Mouse (Mus musculus) skeletal muscle tissue, adult 2 months (tissue): ENCODE results near the gene Ankrd44.

ENCODE experiments used
- DNase-seq: peaks from one replicate; pipeline ENCODE4 v3.0.0-alpha.2; 2012; ENCODE audit warnings: low read depth, low spot score

The Ankrd44 gene

DNA sequence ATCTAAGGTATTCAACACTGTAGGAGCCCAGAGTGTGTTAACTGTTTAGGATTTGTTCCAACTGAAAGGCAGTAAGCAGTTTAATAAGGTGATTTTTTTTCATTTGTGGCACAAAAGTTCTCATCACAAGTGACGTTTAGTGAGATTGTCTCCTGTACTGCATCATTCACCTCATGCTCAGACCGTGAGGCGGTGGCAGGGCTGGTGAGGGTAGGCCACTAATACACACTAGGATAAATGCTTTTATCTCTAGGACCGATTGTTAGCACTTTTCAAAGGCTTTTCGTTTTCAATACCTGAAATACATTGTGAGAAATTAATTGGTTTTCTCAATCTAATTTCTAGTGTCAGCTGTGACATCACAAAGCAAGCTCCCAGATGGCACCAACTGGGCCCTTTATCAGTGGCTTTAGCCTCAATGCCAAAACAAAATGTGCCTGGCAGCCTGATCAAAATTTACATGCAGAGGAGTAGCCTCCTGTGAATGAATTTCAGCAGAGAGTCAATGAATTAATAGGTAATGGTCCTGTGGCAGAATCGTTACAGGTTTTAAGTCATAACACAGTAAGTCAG is 286.6 kb downstream of the Ankrd44 start:
- DNase-seq = no peak

DNA sequence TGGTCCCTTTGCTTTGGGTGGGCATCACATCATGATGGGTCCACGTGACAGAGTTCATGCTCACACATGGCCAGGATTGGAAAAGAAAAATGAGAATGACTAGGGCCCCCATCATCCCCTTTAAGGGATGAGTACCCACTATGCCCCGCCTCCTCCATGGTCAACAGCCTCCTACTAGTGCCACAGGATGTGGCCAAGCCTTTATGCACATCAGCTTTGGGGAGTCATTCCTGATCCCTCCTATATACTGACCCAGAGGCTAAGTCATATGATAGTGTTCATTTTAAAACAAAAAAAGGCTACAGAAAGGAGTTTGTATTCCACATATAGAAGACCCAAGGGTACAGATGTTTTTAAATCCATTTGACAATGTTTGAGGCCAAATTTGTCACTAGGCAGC is 287.1 kb downstream of the Ankrd44 start:
- DNase-seq = no peak

DNA sequence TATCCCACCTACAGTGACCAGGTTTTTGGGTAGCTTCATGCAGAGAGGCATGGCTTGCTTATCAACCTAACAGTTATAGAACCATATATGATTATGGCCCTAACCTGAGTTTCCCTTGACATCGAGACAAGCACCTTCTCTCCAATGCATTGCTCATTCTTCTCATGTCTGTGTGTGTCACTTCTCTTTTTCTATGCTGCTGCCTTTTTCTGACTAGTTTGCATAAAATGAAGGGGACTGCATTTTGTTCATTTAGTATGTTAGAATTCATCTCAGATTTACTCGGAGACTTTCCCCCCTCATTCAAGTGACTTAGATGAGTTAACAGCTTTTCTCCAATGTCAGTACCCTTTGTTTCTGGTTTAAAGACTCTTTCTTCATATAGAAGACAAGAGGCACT is 288.8 kb downstream of the Ankrd44 start:
- no peak for DNase-seq

DNA sequence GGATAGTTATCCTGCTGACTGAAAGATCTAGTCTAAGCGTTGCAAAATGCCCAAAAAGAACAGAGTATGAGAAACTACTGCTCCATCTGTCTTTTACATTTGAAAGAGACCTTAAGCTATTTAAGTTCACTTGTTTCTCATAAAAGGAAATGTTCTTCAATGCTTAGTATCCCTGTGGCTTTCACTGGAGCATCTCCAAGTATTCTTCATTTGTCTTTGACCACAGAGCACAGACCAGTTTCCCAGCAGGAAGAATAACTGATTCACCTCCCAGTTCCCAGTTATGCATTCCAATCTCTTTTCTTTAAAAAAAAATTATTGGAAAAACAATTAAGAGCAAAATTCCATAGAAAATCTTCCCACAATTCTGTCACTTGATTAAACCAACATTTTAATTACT is 297.1 kb downstream of the Ankrd44 start:
- peak; percentile 7 for DNase-seq

DNA sequence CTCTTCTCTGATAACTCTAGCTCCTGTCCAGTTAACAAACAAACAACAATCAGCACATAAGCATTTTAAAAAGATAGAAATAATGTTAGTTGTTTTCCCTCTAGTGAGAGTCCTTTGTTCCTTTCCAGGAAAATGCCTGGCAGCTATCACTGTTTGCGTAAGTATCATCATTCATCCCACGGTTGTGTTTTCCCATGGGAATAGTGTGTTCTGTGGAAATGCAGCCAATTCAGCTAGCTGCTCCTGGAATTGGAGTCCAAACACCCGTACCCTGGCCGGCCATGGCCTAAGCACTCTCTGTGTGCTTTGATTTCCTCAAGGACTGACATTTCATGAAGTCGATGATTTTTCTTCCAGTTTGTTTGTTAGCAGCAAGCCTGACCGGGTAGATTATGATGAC is 311.2 kb downstream of the Ankrd44 start:
- DNase-seq = peak; percentile 71

DNA sequence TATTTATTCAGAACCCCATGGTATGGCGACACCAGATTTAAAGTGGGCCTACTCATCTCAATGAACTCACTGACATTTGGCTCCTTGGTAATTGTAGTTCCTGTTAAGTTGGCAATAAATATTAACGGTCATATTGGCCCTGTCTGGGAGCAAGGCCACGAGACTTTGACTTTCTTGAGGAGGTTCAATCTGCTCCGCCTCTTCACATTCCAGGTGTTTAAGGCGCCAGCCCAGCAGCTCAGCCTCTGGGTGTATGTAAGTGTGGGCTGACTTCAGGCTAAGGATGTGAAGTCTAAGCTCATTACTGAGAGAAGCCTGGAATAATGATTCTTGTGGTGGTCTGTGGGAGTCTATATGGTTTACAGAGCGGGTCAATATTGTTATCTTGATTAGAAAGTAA is 313.8 kb downstream of the Ankrd44 start:
- no peak for DNase-seq

DNA sequence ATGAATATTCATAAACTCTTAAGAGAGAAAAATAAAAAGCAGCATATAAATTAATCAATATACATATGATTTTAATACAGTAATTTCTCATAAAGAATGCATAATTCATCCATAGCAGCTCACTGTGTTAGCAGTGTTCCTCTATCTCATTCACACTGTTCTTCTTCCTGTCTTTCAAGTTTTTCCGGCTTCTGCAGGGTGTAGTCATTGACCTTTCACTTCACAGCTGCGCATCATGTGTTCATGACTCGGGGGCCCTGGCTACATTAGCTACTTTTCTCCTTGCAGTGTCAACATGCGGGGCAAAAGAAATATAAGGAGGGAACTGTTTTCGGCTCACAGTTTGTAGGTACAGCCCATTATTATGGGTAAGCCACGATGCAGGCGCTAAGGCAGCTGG is 314.3 kb downstream of the Ankrd44 start:
- DNase-seq = no peak

DNA sequence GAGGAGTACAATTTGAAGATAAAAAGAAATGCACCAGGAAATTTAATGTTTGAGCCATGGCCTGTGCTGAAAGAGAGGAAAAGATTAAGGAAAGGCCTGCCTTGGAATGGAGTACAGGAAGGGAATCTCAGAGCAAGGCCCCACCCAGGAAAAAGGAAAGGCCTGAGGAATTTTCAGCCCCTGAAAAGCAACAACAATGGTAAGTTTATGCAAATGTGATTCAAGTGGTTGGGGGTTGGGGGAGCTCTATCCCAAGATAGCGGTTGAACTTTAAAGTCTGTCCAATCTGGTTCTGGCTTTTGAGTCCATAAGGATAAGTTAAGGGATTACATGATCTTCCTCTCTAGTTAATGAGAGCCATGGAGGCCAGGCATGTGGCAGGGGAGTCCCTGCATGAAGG is 319.3 kb downstream of the Ankrd44 start:
- DNase-seq = no peak

DNA sequence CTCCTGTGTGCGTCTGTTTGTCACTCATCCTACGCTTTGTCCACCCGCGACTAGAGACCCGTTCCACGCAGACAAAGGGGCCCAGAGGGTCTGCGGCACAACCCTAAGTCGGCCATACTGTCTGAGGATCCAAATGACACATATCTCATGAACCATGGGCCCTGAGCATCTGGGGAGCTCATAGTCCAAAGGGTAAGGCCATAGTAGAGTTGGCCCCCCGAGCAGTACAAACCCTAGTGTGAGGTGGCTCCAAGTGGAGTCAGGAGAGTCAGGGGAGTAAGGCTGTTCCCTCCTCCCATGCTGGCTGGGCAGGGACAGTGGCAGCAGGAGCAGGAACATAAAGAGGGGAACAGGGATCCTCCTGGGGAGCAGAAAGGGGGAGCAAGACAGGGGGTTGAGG is 324.5 kb downstream of the Ankrd44 start:
- no peak for DNase-seq

DNA sequence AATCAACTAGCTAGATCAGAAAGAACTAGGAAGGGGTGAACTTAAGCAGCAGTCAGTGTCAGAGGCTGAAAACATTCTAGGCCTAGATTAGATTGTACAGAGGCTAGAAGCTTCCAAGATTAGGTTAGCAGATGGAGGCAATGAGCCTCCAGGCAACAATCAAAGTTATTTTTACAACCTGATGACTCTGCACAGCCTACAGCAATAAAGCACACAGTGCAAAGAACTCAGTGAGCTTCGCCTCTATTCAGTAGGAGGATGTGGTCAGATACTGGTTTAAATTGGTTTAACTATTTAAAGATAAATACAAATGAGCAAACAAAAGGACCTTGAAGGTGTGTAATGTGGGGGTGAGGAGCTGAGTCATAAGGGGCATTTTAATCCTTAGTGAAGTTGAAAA is 325.9 kb downstream of the Ankrd44 start:
- no peak for DNase-seq

DNA sequence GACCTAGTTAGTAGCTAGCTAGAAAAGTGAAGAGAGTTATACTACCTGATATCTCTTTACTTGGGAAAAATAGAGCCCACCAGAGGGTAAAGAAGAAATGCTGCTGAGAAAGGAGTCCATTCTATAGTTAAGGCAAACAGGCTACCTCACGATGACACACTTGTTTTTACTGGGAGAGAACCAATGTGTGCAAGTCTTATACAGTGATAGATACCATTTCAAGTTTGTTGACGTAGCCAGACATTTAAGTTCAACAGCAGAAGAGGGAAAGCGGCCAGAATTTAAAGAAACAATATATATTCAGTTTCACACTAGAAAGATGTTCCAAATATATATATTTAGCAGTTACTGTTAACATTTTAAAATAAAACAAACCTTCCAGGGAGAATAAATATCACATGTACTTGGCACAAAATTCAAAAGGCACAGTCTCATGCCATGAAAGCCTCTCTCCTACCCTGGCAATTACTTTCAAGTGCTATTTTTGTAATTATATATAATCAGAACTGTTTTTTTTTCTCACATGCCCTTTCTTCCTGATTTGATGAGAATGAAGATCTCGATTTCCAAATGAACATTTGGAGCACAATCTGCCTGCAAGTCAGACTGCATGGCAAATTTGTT is 328.5 kb downstream of the Ankrd44 start:
- DNase-seq = no peak

DNA sequence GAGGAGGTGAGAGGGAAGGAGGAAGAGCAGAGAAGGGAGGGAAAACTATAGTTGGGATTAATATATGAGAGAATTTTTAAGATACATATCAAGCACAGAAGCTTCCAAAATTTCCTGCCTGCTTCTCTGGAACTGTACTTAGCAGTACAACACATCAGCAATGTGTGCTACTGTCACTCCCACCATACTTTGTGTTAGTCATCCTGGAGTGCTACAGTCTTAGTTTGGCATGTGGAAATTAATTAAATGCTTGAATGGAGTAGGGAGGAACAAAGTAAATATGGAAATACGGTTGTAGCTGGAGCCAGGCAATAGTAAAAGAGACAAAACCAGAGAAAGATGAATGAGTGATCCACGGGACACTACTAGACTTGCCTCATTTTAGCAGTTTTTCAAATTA is 330.0 kb downstream of the Ankrd44 start:
- no peak for DNase-seq
